Mouse (Mus musculus) ES-Bruce4 (cell line): ENCODE data around the gene Slc13a3. TPM values are rescaled to one million over a fixed set of nuclear protein-coding genes. Genes with fewer than 3 reads are reported as not detected.

ENCODE experiments used
- H3K27ac ChIP-seq: 2 replicates; pipeline ENCODE4 v1.5.1; 2012; ENCODE audit warnings: low read length, inconsistent platforms; ENCODE audit not compliant: insufficient read depth
- H3K27me3 ChIP-seq: 2 replicates; pipeline ENCODE4 v1.6.1; 2012; ENCODE audit warnings: mild to moderate bottlenecking, low read length, inconsistent platforms; ENCODE audit not compliant: control insufficient read depth, poor library complexity, insufficient read depth, severe bottlenecking
- H3K36me3 ChIP-seq: 2 replicates; pipeline ENCODE4 v1.6.1; 2012; ENCODE audit warnings: inconsistent platforms, mild to moderate bottlenecking, low read length, moderate library complexity; ENCODE audit not compliant: control insufficient read depth, poor library complexity, insufficient read depth, severe bottlenecking
- H3K4me1 ChIP-seq: one replicate; pipeline ENCODE4 v1.8.1; 2011; ENCODE audit warnings: low read length; ENCODE audit not compliant: control insufficient read depth, insufficient read depth
- H3K4me3 ChIP-seq: 2 replicates; pipeline ENCODE4 v1.5.1; 2011; ENCODE audit warnings: low read depth, mild to moderate bottlenecking, low read length
- H3K9ac ChIP-seq: 2 replicates; pipeline ENCODE4 v1.6.1; 2012; ENCODE audit warnings: low read depth, mild to moderate bottlenecking, inconsistent platforms; ENCODE audit not compliant: poor library complexity, severe bottlenecking
- H3K9me3 ChIP-seq: replicated peaks from 2 replicates; pipeline ENCODE4 v1.6.1; 2012; ENCODE audit warnings: mild to moderate bottlenecking, low read length, inconsistent platforms; ENCODE audit not compliant: control insufficient read depth, poor library complexity, insufficient read depth, severe bottlenecking
- CTCF ChIP-seq: IDR thresholded peaks from one replicate; pipeline ENCODE4 v1.8.1; 2011; ENCODE audit warnings: low read depth, low read length
- EP300 ChIP-seq: IDR thresholded peaks from 2 replicates; pipeline ENCODE4 v1.6.1; 2011; ENCODE audit warnings: low read depth, low read length; ENCODE audit not compliant: insufficient read depth
- POLR2A ChIP-seq: IDR thresholded peaks from one replicate; pipeline ENCODE4 v1.8.1; 2011; ENCODE audit warnings: low read length; ENCODE audit not compliant: insufficient read depth
- polyA plus RNA-seq: library from polyadenylated mRNA; stranded (reverse); fragments of >200 nt; gene quantifications from 2 replicates; pipeline ENCODE4 v1.2.4, GENCODE M21; 2011; ENCODE audit warnings: low read depth; ENCODE audit not compliant: missing spikeins, insufficient read depth, insufficient read length

Gene Slc13a3
- polyA plus RNA-seq, 1 experiment: not detected

DNA sequence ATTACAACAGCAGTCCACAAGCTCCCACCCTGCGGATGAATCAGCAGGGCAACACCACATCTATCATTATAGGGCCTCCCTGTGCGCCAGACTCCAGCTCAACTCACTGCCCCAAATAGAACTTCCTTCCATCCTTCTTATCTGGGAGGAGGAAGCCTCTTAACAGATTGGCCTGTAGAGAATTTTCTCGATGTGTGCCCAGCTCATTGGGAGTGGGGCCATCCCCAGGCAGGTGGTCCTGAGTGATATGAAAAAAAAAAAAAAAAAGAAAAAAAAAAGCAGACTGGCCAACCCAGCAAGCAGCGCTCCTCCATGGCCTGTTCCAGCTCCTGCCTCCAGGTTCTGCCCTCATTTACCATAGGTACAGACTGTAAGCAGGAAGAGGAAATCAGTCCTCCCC, 97.0 kb downstream of the Slc13a3 start:
- H3K4me1 ChIP-seq: no peaks in the 10 kb centered on the region
- no peaks in the 10 kb centered on the region for H3K27me3 ChIP-seq
- H3K9ac ChIP-seq: no peak overlapping the region
- H3K9me3 ChIP-seq: no peaks in the 10 kb centered on the region
- TF ChIP-seq POLR2A: no peak
- TF ChIP-seq CTCF: no peak
- no peak for TF ChIP-seq EP300
- no peaks in the 10 kb centered on the region for H3K36me3 ChIP-seq
- H3K27ac ChIP-seq: no peak overlapping the region
- no peak overlapping the region for H3K4me3 ChIP-seq

DNA sequence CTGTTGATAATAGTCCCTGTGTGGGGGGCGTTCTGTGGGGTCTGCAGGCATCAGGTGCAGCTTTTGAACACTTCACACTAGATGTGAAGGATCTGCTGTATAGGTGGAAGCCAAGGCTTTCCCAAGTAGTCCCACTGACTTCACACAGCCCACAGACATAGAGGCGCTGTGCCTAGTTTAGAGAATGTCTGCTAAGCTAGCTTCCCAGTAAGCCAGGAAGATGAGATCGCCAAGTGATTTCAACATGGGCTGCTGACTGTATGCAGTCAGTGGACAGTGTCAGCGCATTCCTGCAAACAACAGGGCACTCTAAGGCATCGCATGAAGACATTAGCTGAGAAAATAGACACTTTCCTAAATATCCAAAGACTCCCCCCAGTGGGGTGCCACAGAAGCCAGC, 97.6 kb downstream of the Slc13a3 start:
- no peak overlapping the region for H3K9ac ChIP-seq
- H3K4me3 ChIP-seq: no peak overlapping the region
- H3K9me3 ChIP-seq: no peaks in the 10 kb centered on the region
- H3K36me3 ChIP-seq: no peaks in the 10 kb centered on the region
- H3K27me3 ChIP-seq: no peaks in the 10 kb centered on the region
- no peaks in the 10 kb centered on the region for H3K4me1 ChIP-seq
- no peak overlapping the region for H3K27ac ChIP-seq
- TF ChIP-seq CTCF (no peak), POLR2A (no peak)

DNA sequence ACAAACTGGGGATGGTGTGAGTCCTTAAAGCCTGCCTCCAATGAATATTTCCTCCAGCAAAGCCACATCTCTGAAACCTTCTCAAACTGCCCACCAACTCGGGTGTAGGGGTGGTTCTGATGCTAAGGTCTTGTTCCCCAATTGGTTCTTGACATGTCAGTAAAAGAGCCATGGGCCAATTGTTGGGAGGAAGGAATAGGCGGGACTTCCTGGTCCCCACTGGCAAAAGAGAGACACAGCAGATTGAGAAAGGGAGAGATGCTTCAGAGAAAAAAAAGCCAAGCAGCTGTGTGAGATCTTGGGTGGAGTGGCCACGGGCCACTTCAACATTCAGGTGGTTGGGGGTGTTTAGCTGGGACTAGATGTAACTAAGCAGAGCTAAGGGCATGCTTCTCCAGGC, 102.0 kb downstream of the Slc13a3 start:
- Histone ChIP-seq H3K4me3 (peak overlapping the region; percentile 51), H3K27ac (no peak overlapping the region), H3K9ac (peak overlapping the region; percentile 54; the same call in 1 of the 2 replicates), H3K4me1 (no peaks in the 10 kb centered on the region), H3K27me3 (no peaks in the 10 kb centered on the region), H3K36me3 (no peaks in the 10 kb centered on the region), H3K9me3 (no peaks in the 10 kb centered on the region)
- TF ChIP-seq EP300 (no peak), CTCF (no peak), POLR2A (no peak)

DNA sequence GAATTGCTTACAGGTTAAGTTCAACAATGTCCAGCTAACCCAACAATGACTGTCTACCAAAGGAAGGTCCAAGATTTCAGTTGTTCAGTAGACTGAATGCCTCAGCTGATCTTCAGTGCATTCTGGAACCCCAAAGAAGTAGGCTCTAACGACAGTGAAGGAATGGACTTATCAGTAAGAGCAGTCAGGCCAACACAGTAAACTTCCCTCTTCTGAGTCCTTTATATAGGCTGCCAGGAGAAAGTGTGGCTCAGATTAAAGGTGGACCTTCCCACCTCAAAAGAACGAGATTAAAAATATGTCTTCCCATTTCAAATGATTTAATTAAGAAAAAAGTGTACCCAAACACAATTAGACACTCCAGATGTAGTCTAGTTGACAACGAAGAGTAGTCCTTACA, 102.7 kb downstream of the Slc13a3 start:
- no peak overlapping the region for H3K27ac ChIP-seq
- no peak overlapping the region for H3K9ac ChIP-seq
- H3K27me3 ChIP-seq: no peaks in the 10 kb centered on the region
- no peaks in the 10 kb centered on the region for H3K36me3 ChIP-seq
- H3K4me3 ChIP-seq: no peak overlapping the region
- H3K9me3 ChIP-seq: no peaks in the 10 kb centered on the region
- no peaks in the 10 kb centered on the region for H3K4me1 ChIP-seq
- TF ChIP-seq CTCF (no peak), EP300 (no peak), POLR2A (no peak)

DNA sequence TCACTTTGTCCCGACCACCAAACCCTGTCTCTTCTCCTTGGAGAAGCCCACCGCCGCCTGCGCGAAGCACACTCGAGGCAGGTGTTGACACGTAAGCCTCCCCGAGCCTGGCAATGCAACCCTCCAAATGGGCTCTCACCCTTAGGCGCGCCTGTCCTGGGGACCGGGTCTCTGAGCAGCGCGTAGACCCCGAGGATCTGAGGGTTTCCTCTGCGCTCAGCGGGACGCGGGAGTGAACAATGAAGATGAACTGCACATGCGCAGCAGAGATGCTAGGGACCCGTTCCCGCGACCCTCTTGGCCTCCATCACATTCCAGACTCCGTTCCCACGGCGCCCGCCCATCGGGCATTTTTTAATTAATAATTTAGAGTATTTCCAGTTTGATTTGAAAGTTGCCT, 104.5 kb downstream of the Slc13a3 start, which contains the start of gene Zfp663:
Gene Zfp663 (minus strand): TSS at position 234 of the 400 bp plus-strand sequence.
- H3K4me1 ChIP-seq: no peaks in the 10 kb centered on the region
- no peaks in the 10 kb centered on the region for H3K36me3 ChIP-seq
- no peaks in the 10 kb centered on the region for H3K9me3 ChIP-seq
- H3K27ac ChIP-seq: no peak within 1 kb of the TSS
- no peak within 1 kb of the TSS for H3K9ac ChIP-seq
- TF ChIP-seq EP300 (no peak), POLR2A (no peak), CTCF (no peak)
- peak within 1 kb of the TSS; percentile 28; the same call in 1 of the 2 replicates for H3K4me3 ChIP-seq
- no peaks in the 10 kb centered on the region for H3K27me3 ChIP-seq

- Histone ChIP-seq H3K27me3 (no peaks in the 10 kb centered on the region), H3K27ac (no peak overlapping the region), H3K4me3 (peak overlapping the region; percentile 28; the same call in 1 of the 2 replicates), H3K9me3 (no peaks in the 10 kb centered on the region), H3K36me3 (no peaks in the 10 kb centered on the region), H3K4me1 (no peaks in the 10 kb centered on the region), H3K9ac (no peak overlapping the region)
- no peak for TF ChIP-seq CTCF
- TF ChIP-seq POLR2A: no peak
- TF ChIP-seq EP300: no peak
Measured at GRCm38 (mm10) chr2:165367868-165368439, 105.1 kb downstream of the Slc13a3 start.
